Mouse (Mus musculus): ENCODE measurements around the gene Samd14. TPM values are rescaled to one million over a fixed set of nuclear protein-coding genes. Genes with fewer than 3 reads are reported as not detected.

Gene Samd14
- polyA plus RNA-seq, 1 experiment from 2014 or later, result 34.7 TPM

GRCm38 (mm10) chr11:95069226-95069957 is 59.7 kb downstream of the Samd14 start:
- no peak overlapping the region for H3K9ac ChIP-seq (ENCODE audit: low read depth, low read length)
- no peak overlapping the region for H3K27ac ChIP-seq (ENCODE audit: low read length)
- no peaks in the 10 kb centered on the region for H3K36me3 ChIP-seq (ENCODE audit: control insufficient read depth, insufficient read depth)
- 63% methylated on average over 10 of the region's 10 CpGs for WGBS (ENCODE audit: insufficient replicate concordance)
- no peak overlapping the region for H3K4me2 ChIP-seq (ENCODE audit: low read depth, low read length)
- no peak overlapping the region for H3K4me3 ChIP-seq (ENCODE audit: low read depth, low read length)
- no peak for ATAC-seq (ENCODE audit: low read depth)
- H3K4me1 ChIP-seq (ENCODE audit: control insufficient read depth, low read depth, low read length), result no peaks in the 10 kb centered on the region
- no peaks in the 10 kb centered on the region; the same call in 1 of the 2 replicates for H3K27me3 ChIP-seq (ENCODE audit: control insufficient read depth, insufficient read depth, low read depth, low read length)
- H3K9me3 ChIP-seq (replicated peaks; ENCODE audit: control insufficient read depth, low read length), result no peaks in the 10 kb centered on the region

GRCm38 (mm10) chr11:95070140-95071107 is 60.7 kb downstream of the Samd14 start:
- WGBS (ENCODE audit: insufficient replicate concordance), result 48% methylated on average over 8 of the region's 8 CpGs
- Histone ChIP-seq H3K27ac (ENCODE audit: low read length) (no peak overlapping the region), H3K27me3 (ENCODE audit: control insufficient read depth, insufficient read depth, low read depth, low read length) (peaks cover 10% of the 10 kb centered on the region), H3K4me3 (ENCODE audit: low read depth, low read length) (no peak overlapping the region), H3K9me3 (replicated peaks; ENCODE audit: control insufficient read depth, low read length) (no peaks in the 10 kb centered on the region), H3K4me1 (ENCODE audit: control insufficient read depth, low read depth, low read length) (peaks cover 5% of the 10 kb centered on the region), H3K4me2 (ENCODE audit: low read depth, low read length) (no peak overlapping the region), H3K36me3 (ENCODE audit: control insufficient read depth, insufficient read depth) (no peaks in the 10 kb centered on the region), H3K9ac (ENCODE audit: low read depth, low read length) (no peak overlapping the region)
- ATAC-seq (ENCODE audit: low read depth), result no peak

DNA sequence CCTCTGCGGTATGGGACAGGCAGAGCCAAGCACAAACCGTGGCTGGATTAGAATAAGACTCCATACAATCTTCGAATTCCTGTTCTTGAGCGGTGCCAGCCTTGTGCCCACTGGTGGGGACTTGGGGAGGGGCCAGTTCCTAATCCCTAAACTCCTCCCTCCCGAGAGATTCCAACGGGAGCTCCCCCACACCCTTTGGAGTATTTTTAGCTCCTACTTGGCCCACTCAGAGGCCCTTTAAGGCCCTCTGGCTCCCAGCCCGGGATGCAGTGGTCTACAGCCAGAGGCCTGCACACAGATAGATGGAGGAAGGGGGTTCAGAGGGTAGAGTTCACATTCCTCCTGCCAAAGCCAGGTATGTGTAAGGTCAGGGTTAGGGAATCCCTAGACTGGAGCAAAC is 61.6 kb downstream of the Samd14 start:
- Histone ChIP-seq H3K9ac (ENCODE audit: low read depth, low read length) (no peak overlapping the region), H3K4me1 (ENCODE audit: control insufficient read depth, low read depth, low read length) (peaks cover 5% of the 10 kb centered on the region), H3K27ac (ENCODE audit: low read length) (no peak overlapping the region), H3K27me3 (ENCODE audit: control insufficient read depth, insufficient read depth, low read depth, low read length) (peaks cover 19% of the 10 kb centered on the region), H3K4me3 (ENCODE audit: low read depth, low read length) (no peak overlapping the region), H3K4me2 (ENCODE audit: low read depth, low read length) (no peak overlapping the region), H3K36me3 (ENCODE audit: control insufficient read depth, insufficient read depth) (no peaks in the 10 kb centered on the region), H3K9me3 (replicated peaks; ENCODE audit: control insufficient read depth, low read length) (no peaks in the 10 kb centered on the region)
- 47% methylated on average over 7 of the region's 7 CpGs for WGBS (ENCODE audit: insufficient replicate concordance)
- ATAC-seq (ENCODE audit: low read depth), result no peak

DNA sequence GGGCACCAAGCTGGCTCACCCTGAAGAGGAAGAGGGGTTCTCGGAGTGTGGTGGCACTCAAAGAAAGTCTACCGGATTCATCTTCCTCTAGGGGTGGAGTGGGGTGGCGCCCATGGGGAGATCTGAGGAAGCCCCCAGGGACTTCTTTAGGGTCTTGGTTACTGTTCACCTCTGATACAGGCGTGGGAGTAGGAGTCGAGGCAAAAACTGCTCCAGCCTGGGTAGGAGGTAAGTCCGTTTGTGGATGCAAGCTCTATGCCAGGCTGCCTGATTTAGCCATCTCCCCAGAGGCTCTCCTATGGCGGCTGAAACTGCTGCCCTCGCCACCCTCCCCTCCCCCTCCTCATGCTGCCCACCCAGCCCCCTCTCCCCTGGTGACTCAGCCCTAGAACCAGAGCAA is 62.5 kb downstream of the Samd14 start:
- ATAC-seq (ENCODE audit: low read depth), result no peak
- H3K4me2 ChIP-seq (ENCODE audit: low read depth, low read length), result no peak overlapping the region
- H3K9me3 ChIP-seq (replicated peaks; ENCODE audit: control insufficient read depth, low read length), result no peaks in the 10 kb centered on the region
- H3K4me3 ChIP-seq (ENCODE audit: low read depth, low read length), result no peak overlapping the region
- H3K36me3 ChIP-seq (ENCODE audit: control insufficient read depth, insufficient read depth), result no peaks in the 10 kb centered on the region
- peaks cover 27% of the 10 kb centered on the region for H3K27me3 ChIP-seq (ENCODE audit: control insufficient read depth, insufficient read depth, low read depth, low read length)
- H3K9ac ChIP-seq (ENCODE audit: low read depth, low read length), result no peak overlapping the region
- peaks cover 5% of the 10 kb centered on the region for H3K4me1 ChIP-seq (ENCODE audit: control insufficient read depth, low read depth, low read length)
- H3K27ac ChIP-seq (ENCODE audit: low read length), result no peak overlapping the region
- 44% methylated on average over 8 of the region's 8 CpGs for WGBS (ENCODE audit: insufficient replicate concordance)

GRCm38 (mm10) chr11:95072804-95073203 is 63.1 kb downstream of the Samd14 start:
- Histone ChIP-seq H3K9ac (ENCODE audit: low read depth, low read length) (no peak overlapping the region), H3K4me2 (ENCODE audit: low read depth, low read length) (no peak overlapping the region), H3K4me3 (ENCODE audit: low read depth, low read length) (no peak overlapping the region), H3K4me1 (ENCODE audit: control insufficient read depth, low read depth, low read length) (peaks cover 5% of the 10 kb centered on the region), H3K36me3 (ENCODE audit: control insufficient read depth, insufficient read depth) (no peaks in the 10 kb centered on the region), H3K27ac (ENCODE audit: low read length) (no peak overlapping the region), H3K27me3 (ENCODE audit: control insufficient read depth, insufficient read depth, low read depth, low read length) (peaks cover 34% of the 10 kb centered on the region), H3K9me3 (replicated peaks; ENCODE audit: control insufficient read depth, low read length) (no peaks in the 10 kb centered on the region)
- WGBS (ENCODE audit: insufficient replicate concordance), result 65% methylated on average over 5 of the region's 5 CpGs
- no peak for ATAC-seq (ENCODE audit: low read depth)

DNA sequence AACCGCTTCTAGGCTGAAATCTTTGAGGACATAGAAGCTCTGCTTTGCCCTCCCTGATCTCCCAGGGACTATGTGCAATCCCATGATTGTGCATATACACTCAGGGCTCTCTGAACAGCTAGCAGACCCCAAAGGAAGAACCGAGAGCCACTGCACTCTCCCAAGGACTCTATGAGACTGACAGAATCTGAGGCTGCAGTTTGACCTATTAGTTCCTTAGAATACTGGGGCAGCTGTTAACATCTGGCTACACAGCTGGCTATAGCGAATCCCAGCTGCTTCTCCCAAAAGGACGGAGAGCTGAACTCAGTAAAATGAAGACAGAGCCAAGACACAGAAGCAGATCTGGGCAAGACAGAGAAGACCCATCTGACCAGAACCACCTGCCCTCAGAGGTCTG is 64.2 kb downstream of the Samd14 start:
- H3K4me1 ChIP-seq (ENCODE audit: control insufficient read depth, low read depth, low read length), result peaks cover 5% of the 10 kb centered on the region
- no peak overlapping the region for H3K4me2 ChIP-seq (ENCODE audit: low read depth, low read length)
- H3K9ac ChIP-seq (ENCODE audit: low read depth, low read length), result no peak overlapping the region
- H3K27ac ChIP-seq (ENCODE audit: low read length), result no peak overlapping the region
- WGBS (ENCODE audit: insufficient replicate concordance), result 62% methylated on average over 4 of the region's 4 CpGs
- H3K27me3 ChIP-seq (ENCODE audit: control insufficient read depth, insufficient read depth, low read depth, low read length), result peaks cover 44% of the 10 kb centered on the region
- no peak overlapping the region for H3K4me3 ChIP-seq (ENCODE audit: low read depth, low read length)
- no peaks in the 10 kb centered on the region for H3K9me3 ChIP-seq (replicated peaks; ENCODE audit: control insufficient read depth, low read length)
- no peaks in the 10 kb centered on the region for H3K36me3 ChIP-seq (ENCODE audit: control insufficient read depth, insufficient read depth)
- ATAC-seq (ENCODE audit: low read depth), result no peak

DNA sequence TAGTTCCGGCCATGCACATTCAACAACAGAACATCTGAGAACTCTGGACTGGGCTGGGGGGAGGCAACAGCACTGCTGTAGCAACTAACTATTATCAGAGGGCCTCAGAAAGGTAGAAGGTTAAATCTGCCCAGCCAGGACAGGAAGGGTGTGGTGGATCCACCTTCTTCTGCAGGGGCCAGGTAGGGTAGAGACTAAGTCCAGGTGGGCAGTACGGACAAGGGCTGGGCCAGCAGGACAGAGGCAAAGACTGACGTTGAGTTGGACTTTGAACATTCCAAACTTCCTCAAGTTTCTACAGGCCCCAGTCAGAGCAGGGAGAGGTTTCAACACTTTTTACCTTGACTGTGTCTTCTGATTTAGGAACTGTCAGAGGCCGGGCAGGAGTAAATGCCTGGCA is 65.0 kb downstream of the Samd14 start:
- no peak for ATAC-seq (ENCODE audit: low read depth)
- Histone ChIP-seq H3K9me3 (replicated peaks; ENCODE audit: control insufficient read depth, low read length) (no peaks in the 10 kb centered on the region), H3K36me3 (ENCODE audit: control insufficient read depth, insufficient read depth) (no peaks in the 10 kb centered on the region), H3K4me2 (ENCODE audit: low read depth, low read length) (no peak overlapping the region), H3K4me3 (ENCODE audit: low read depth, low read length) (no peak overlapping the region), H3K27ac (ENCODE audit: low read length) (no peak overlapping the region), H3K9ac (ENCODE audit: low read depth, low read length) (no peak overlapping the region), H3K4me1 (ENCODE audit: control insufficient read depth, low read depth, low read length) (peaks cover 5% of the 10 kb centered on the region), H3K27me3 (ENCODE audit: control insufficient read depth, insufficient read depth, low read depth, low read length) (peaks cover 48% of the 10 kb centered on the region)
- 54% methylated on average over 4 of the region's 4 CpGs for WGBS (ENCODE audit: insufficient replicate concordance)

- H3K4me1 ChIP-seq (ENCODE audit: control insufficient read depth, low read depth, low read length), result peaks cover 5% of the 10 kb centered on the region
- H3K36me3 ChIP-seq (ENCODE audit: control insufficient read depth, insufficient read depth), result no peaks in the 10 kb centered on the region
- H3K27ac ChIP-seq (ENCODE audit: low read length), result no peak overlapping the region
- H3K9me3 ChIP-seq (replicated peaks; ENCODE audit: control insufficient read depth, low read length), result no peaks in the 10 kb centered on the region
- H3K4me2 ChIP-seq (ENCODE audit: low read depth, low read length), result peak overlapping the region; percentile 34
- H3K9ac ChIP-seq (ENCODE audit: low read depth, low read length), result peak overlapping the region; percentile 19; the same call in 1 of the 2 replicates
- WGBS (ENCODE audit: insufficient replicate concordance), result 7% methylated on average over 19 of the region's 19 CpGs
- H3K27me3 ChIP-seq (ENCODE audit: control insufficient read depth, insufficient read depth, low read depth, low read length), result peaks cover 48% of the 10 kb centered on the region
- peak overlapping the region; percentile 55 for H3K4me3 ChIP-seq (ENCODE audit: low read depth, low read length)
- no peak for ATAC-seq (ENCODE audit: low read depth)
Measured at GRCm38 (mm10) chr11:95075197-95076040, 65.7 kb downstream of the Samd14 start.

Data from liver, embryonic 16.5 days (tissue).